Mouse (Mus musculus): ENCODE results near the gene Trpv2.

The Trpv2 gene

GRCm38 (mm10) chr11:62630225-62630821 is 56.0 kb downstream of the Trpv2 start:
- DNase-seq (ENCODE audit: low spot score in 2 of 2): no peak

- DNase-seq (ENCODE audit: low spot score in 2 of 2): no peak
Measured at GRCm38 (mm10) chr11:62631138-62631537, 56.9 kb downstream of the Trpv2 start.

- no peak for DNase-seq (ENCODE audit: low spot score in 2 of 2)
Measured at GRCm38 (mm10) chr11:62635406-62635805, 61.1 kb downstream of the Trpv2 start.

- DNase-seq (ENCODE audit: low spot score in 2 of 2): no peak
Measured at GRCm38 (mm10) chr11:62636105-62636839, 62.0 kb downstream of the Trpv2 start.

GRCm38 (mm10) chr11:62636840-62637221 is 62.5 kb downstream of the Trpv2 start:
- no peak for DNase-seq (ENCODE audit: low spot score in 2 of 2)

- DNase-seq (ENCODE audit: low spot score in 2 of 2): no peak
Measured at GRCm38 (mm10) chr11:62637401-62637800, 63.1 kb downstream of the Trpv2 start.

GRCm38 (mm10) chr11:62637806-62638205 is 63.5 kb downstream of the Trpv2 start:
- no peak for DNase-seq (ENCODE audit: low spot score in 2 of 2)

GRCm38 (mm10) chr11:62638402-62638801 is 64.1 kb downstream of the Trpv2 start:
- no peak for DNase-seq (ENCODE audit: low spot score in 2 of 2)

- no peak for DNase-seq (ENCODE audit: low spot score in 2 of 2)
Measured at GRCm38 (mm10) chr11:62640378-62640777, 66.1 kb downstream of the Trpv2 start.

- DNase-seq (ENCODE audit: low spot score in 2 of 2): no peak
Measured at GRCm38 (mm10) chr11:62642023-62642844, 67.9 kb downstream of the Trpv2 start.

GRCm38 (mm10) chr11:62643011-62643631 is 68.8 kb downstream of the Trpv2 start:
- DNase-seq (ENCODE audit: low spot score in 2 of 2): no peak

- no peak for DNase-seq (ENCODE audit: low spot score in 2 of 2)
Measured at GRCm38 (mm10) chr11:62643681-62644363, 69.5 kb downstream of the Trpv2 start.

GRCm38 (mm10) chr11:62644602-62645336 is 70.5 kb downstream of the Trpv2 start:
- no peak for DNase-seq (ENCODE audit: low spot score in 2 of 2)

- DNase-seq (ENCODE audit: low spot score in 2 of 2): no peak
Measured at GRCm38 (mm10) chr11:62645337-62645675, 71.0 kb downstream of the Trpv2 start.

GRCm38 (mm10) chr11:62645732-62646494 is 71.6 kb downstream of the Trpv2 start:
- DNase-seq (ENCODE audit: low spot score in 2 of 2): no peak

- DNase-seq (ENCODE audit: low spot score in 2 of 2): no peak
Measured at GRCm38 (mm10) chr11:62646495-62646843, 72.2 kb downstream of the Trpv2 start.

- no peak for DNase-seq (ENCODE audit: low spot score in 2 of 2)
Measured at GRCm38 (mm10) chr11:62646958-62647515, 72.8 kb downstream of the Trpv2 start.

GRCm38 (mm10) chr11:62647661-62648590 is 73.6 kb downstream of the Trpv2 start, which contains the start of gene Lrrc75a:
Lrrc75a (minus strand) TSS chr11:62648523.
- DNase-seq (ENCODE audit: low spot score in 2 of 2): peak in 1 of 2 experiments; percentile 45

All from urinary bladder, adult 18-20 months (tissue).